Comparison of ENCODE assay signal across 8 mouse cellular contexts in genomic region chr4:43499407-43500333, GRCm38 (mm10). TPM values are rescaled to one million over a fixed set of nuclear protein-coding genes. Genes with fewer than 3 reads are reported as not detected.
DNase-seq lines count a peak whose midpoint lies in the region; ATAC-seq and TF ChIP-seq lines count a peak whose summit lies in the region.

Gene Arhgef39 (minus strand): TSS chr4:43499695.

- peak; percentile 86 for ATAC-seq in heart, embryonic 15.5 days (replicated peaks; ENCODE audit: insufficient number of reproducible peaks, insufficient read depth, low FRiP score, low read depth)
- ATAC-seq in neural tube, embryonic 14.5 days (ENCODE audit: low read depth), result peak; percentile 85

- peaks cover 49% of the 10 kb centered on the region for H3K27me3 ChIP-seq in CH12.LX (replicated peaks)
- no peaks in the 10 kb centered on the region for H3K27me3 ChIP-seq in erythroblast, embryonic 14.5 days (ENCODE audit: control insufficient read depth)
- H3K27me3 ChIP-seq in heart, embryonic 15.5 days, result no peaks in the 10 kb centered on the region
- no peaks in the 10 kb centered on the region for H3K27me3 ChIP-seq in neural tube, embryonic 14.5 days (ENCODE audit: control insufficient read depth, insufficient read depth, low read length)

- dilution Hi-C loops in CH12.LX (cut with MboI; ENCODE audit: extremely low pct_ligation_motif_present, extremely low pct_unique_long_range_greater_than_20kb, low sequenced_read_pairs), result no loop called here

- TF ChIP-seq CTCF in CH12.LX (conservative IDR thresholded peaks at IDR 0.05 in 1 of 2, IDR thresholded peaks at IDR 0.05 in 1 of 2; ENCODE audit: low read depth in 2 of 2, low read length in 2 of 2), result no peak

- no peak for TF ChIP-seq RAD21 in CH12.LX (IDR thresholded peaks at IDR 0.05; ENCODE audit: low read depth, low read length)

- peak within 1 kb of the TSS; percentile 58 for H3K4me2 ChIP-seq in CH12.LX (ENCODE audit: insufficient read depth, low read depth, poor library complexity, severe bottlenecking)
- H3K4me2 ChIP-seq in heart, embryonic 15.5 days, result peak within 1 kb of the TSS; percentile 88
- peak within 1 kb of the TSS; percentile 81 for H3K4me2 ChIP-seq in neural tube, embryonic 14.5 days (ENCODE audit: low read depth, low read length)

- H3K36me3 ChIP-seq in CH12.LX (replicated peaks in 1 of 2; ENCODE audit: control insufficient read depth in 1 of 2, insufficient read depth in 1 of 2, low read length in 1 of 2), result peaks cover 4 to 31% of the 10 kb centered on the region in 2 experiments
- H3K36me3 ChIP-seq in erythroblast, embryonic 14.5 days (ENCODE audit: control insufficient read depth), result peaks cover 43% of the 10 kb centered on the region
- peaks cover 7% of the 10 kb centered on the region; the same call in 1 of the 2 replicates for H3K36me3 ChIP-seq in heart, embryonic 15.5 days
- H3K36me3 ChIP-seq in neural tube, embryonic 14.5 days (ENCODE audit: control insufficient read depth, insufficient read depth, low read length), result no peaks in the 10 kb centered on the region

- in situ Hi-C loops in CH12.LX (cut with MboI; ENCODE audit: low pct_ligation_motif_present, low pct_unique_long_range_greater_than_20kb, low sequenced_read_pairs), result no loop called here

- H3K9me3 ChIP-seq in CH12.LX (replicated peaks; ENCODE audit: low read length), result no peaks in the 10 kb centered on the region
- no peaks in the 10 kb centered on the region for H3K9me3 ChIP-seq in erythroblast, embryonic 14.5 days (ENCODE audit: control insufficient read depth, low read length)
- no peaks in the 10 kb centered on the region for H3K9me3 ChIP-seq in heart, embryonic 15.5 days (replicated peaks)
- H3K9me3 ChIP-seq in neural tube, embryonic 14.5 days (ENCODE audit: control insufficient read depth, low read length), result no peaks in the 10 kb centered on the region

- WGBS in heart, embryonic 15.5 days, result 6% methylated on average over 50 of the region's 50 CpGs
- 8% methylated on average over 50 of the region's 50 CpGs for WGBS in neural tube, embryonic 14.5 days

- no peak for TF ChIP-seq EP300 in CH12.LX (IDR thresholded peaks at IDR 0.05; ENCODE audit: low read length)

- peak; percentile 38; the same call in 1 of the 2 replicates for TF ChIP-seq POLR2A in CH12.LX (IDR thresholded peaks at IDR 0.05; ENCODE audit: low read depth, low read length)

- H3K4me3 ChIP-seq in CH12.LX (replicated peaks in 1 of 3; ENCODE audit: low read depth in 2 of 3, low read length in 2 of 3, poor library complexity in 1 of 3), result peak within 1 kb of the TSS; percentile 51 to 64 (median 59)
- H3K4me3 ChIP-seq in erythroblast, embryonic 14.5 days (replicated peaks), result peak within 1 kb of the TSS; percentile 91
- peak within 1 kb of the TSS; percentile 69 for H3K4me3 ChIP-seq in heart, embryonic 15.5 days
- H3K4me3 ChIP-seq in neural tube, embryonic 14.5 days (ENCODE audit: low read depth, low read length), result peak within 1 kb of the TSS; percentile 37

- H3K4me1 ChIP-seq in CH12.LX (ENCODE audit: control insufficient read depth in 1 of 2, insufficient read depth in 2 of 2), result peaks cover 0 to 17% of the 10 kb centered on the region in 2 experiments; a peak in 2 of 4 replicates
- peaks cover 57% of the 10 kb centered on the region for H3K4me1 ChIP-seq in erythroblast, embryonic 14.5 days (ENCODE audit: control insufficient read depth)
- H3K4me1 ChIP-seq in heart, embryonic 15.5 days (replicated peaks), result peaks cover 49% of the 10 kb centered on the region
- H3K4me1 ChIP-seq in neural tube, embryonic 14.5 days (ENCODE audit: control insufficient read depth, insufficient read depth, low read length), result 0 out of 2 replicates have a peak, but pooled peaks cover 5% of the 10 kb centered on the region

- H3K79me2 ChIP-seq in CH12.LX (replicated peaks; ENCODE audit: control insufficient read depth, extremely low read depth, insufficient read depth, poor library complexity, severe bottlenecking), result no peaks in the 10 kb centered on the region

- no peak within 1 kb of the TSS for H3K27ac ChIP-seq in CH12.LX (ENCODE audit: insufficient read depth, low read depth)
- H3K27ac ChIP-seq in heart, embryonic 15.5 days, result peak within 1 kb of the TSS; percentile 62
- H3K27ac ChIP-seq in neural tube, embryonic 14.5 days (ENCODE audit: low read depth, low read length), result no peak within 1 kb of the TSS

- DNase-seq in CH12.LX (ENCODE audit: extremely low read depth), result peak; percentile 58
- DNase-seq in brain, embryonic 18.5 days (ENCODE audit: low read depth, low spot score), result peak; percentile 36
- DNase-seq in kidney, postnatal 14 days, result peak; percentile 93
- peak; percentile 80 to 85 for DNase-seq in lung, adult 18-20 months
- DNase-seq in testis, postnatal 14 days (ENCODE audit: low spot score), result peak; percentile 77

- H3K9ac ChIP-seq in CH12.LX (ENCODE audit: insufficient read depth, low read depth), result peak within 1 kb of the TSS; percentile 4; the same call in 1 of the 2 replicates
- H3K9ac ChIP-seq in heart, embryonic 15.5 days, result peak within 1 kb of the TSS; percentile 68
- H3K9ac ChIP-seq in neural tube, embryonic 14.5 days (replicated peaks; ENCODE audit: low read depth, low read length), result peak within 1 kb of the TSS; percentile 30; the same call in 1 of the 2 replicates

TF ChIP-seq in CH12.LX, 34 proteins besides CTCF, POLR2A, EP300 and RAD21:
- TF ChIP-seq MXI1 (IDR thresholded peaks at IDR 0.05; ENCODE audit: low read depth, low read length), result peak; percentile 35; the same call in 1 of the 2 replicates
- TF ChIP-seq NRF1 (IDR thresholded peaks at IDR 0.05; ENCODE audit: low read depth, low read length), result peak; percentile 96
- TF ChIP-seq RCOR1 (conservative IDR thresholded peaks at IDR 0.05; ENCODE audit: low read depth, low read length), result no peak
- TF ChIP-seq NELFE (IDR thresholded peaks at IDR 0.05; ENCODE audit: low read depth, low read length), result peak; percentile 44; the same call in 1 of the 2 replicates

RNA-seq across cellular contexts. Expression of gene Arhgef39, which starts in this region (rescaled TPM):
- total RNA-seq in CH12.LX (2012; rRNA removed) (7.4 and 7.5 TPM in 2 replicates), CH12.LX (2014; rRNA removed) (7.1 and 7.3 TPM in 2 replicates)
- 4.8 and 5.5 TPM in 2 replicates for polyA plus RNA-seq in CH12.LX (2012; ENCODE audit: insufficient read length, low read depth)
- polyA plus RNA-seq in erythroblast, embryonic 14.5 days (2012), result 9.4 and 10.5 TPM in 2 replicates
- polyA plus RNA-seq in heart, embryonic 15.5 days (2015; fragmentation: Nextera tagmentation; extraction: Ambion mirVana), result 34.4 and 35.9 TPM in 2 replicates
- polyA plus RNA-seq in neural tube, embryonic 14.5 days (2014; fragmentation: Nextera tagmentation; extraction: Ambion mirVana), result 3.6 and 6.2 TPM in 2 replicates

Comparison
In these comparisons a context has a peak if more than half of its experiments do, and no peak if none do; other contexts are left out.
1. DNase-seq: peak in every context shown above with its lines; median percentile 93 in kidney, postnatal 14 days; 82 in lung, adult 18-20 months; 77 in testis, postnatal 14 days; 58 in CH12.LX; 36 in brain, embryonic 18.5 days.
2. H3K4me3 ChIP-seq: peak in every context shown above with its lines; median percentile 91 in erythroblast, embryonic 14.5 days; 69 in heart, embryonic 15.5 days; 59 in CH12.LX; 37 in neural tube, embryonic 14.5 days.
3. H3K9ac ChIP-seq: peak in every context shown above with its lines; median percentile 68 in heart, embryonic 15.5 days; 30 in neural tube, embryonic 14.5 days; 4 in CH12.LX.